Mouse (Mus musculus) CH12.LX (cell line): ENCODE measurements at regions not wholly inside any gene's neighbourhood (a gene's known extent, or its start where the extent isn't known, plus 50 kb on each side); places are given as distances from the start of the nearest gene placed in this dataset.

Experiments used
- DNase-seq: peaks from one replicate; pipeline ENCODE4 v3.0.0-alpha.2; 2013; ENCODE audit errors: extremely low read depth
- H3K27ac ChIP-seq: 2 replicates; pipeline ENCODE4 v1.5.1; 2012; ENCODE audit warnings: low read depth, mild to moderate bottlenecking, control low read depth, moderate library complexity; ENCODE audit not compliant: insufficient read depth
- H3K27me3 ChIP-seq: replicated peaks from 2 replicates; pipeline ENCODE3; 2012; ENCODE audit warnings: inconsistent platforms
- H3K36me3 ChIP-seq, 2 experiments: replicated peaks in 1 of 2; 2 replicates each; pipeline versions ENCODE3 to v1.6.1; 2012; ENCODE audit warnings: inconsistent platforms in 1 of 2, low read length in 1 of 2, mild to moderate bottlenecking in 1 of 2, mixed read lengths in 1 of 2, moderate library complexity in 1 of 2; ENCODE audit not compliant: control insufficient read depth in 1 of 2, insufficient read depth in 1 of 2
- H3K4me1 ChIP-seq, 2 experiments: 2 replicates each; pipeline ENCODE4 v1.6.1; 2012; ENCODE audit warnings: inconsistent platforms in 1 of 2, moderate library complexity in 1 of 2; ENCODE audit not compliant: insufficient read depth in 2 of 2, control insufficient read depth in 1 of 2
- H3K4me2 ChIP-seq: 2 replicates; pipeline ENCODE4 v1.6.1; 2012; ENCODE audit warnings: low read depth, mild to moderate bottlenecking, control low read depth; ENCODE audit not compliant: poor library complexity, insufficient read depth, severe bottlenecking
- H3K4me3 ChIP-seq, 3 experiments: fragments of 150-350 bp in 1 of 3; sonication (generic) in 1 of 3; replicated peaks in 1 of 3; 2 replicates each; pipeline versions ENCODE3 to v1.5.1; 2011 to 2012; ENCODE audit warnings: low read depth in 2 of 3, low read length in 2 of 3, mild to moderate bottlenecking in 2 of 3, moderate library complexity in 2 of 3, control low read depth in 1 of 3, improper control_type of control experiment in 1 of 3, inconsistent platforms in 1 of 3, mixed read lengths in 1 of 3; ENCODE audit not compliant: poor library complexity in 1 of 3
- H3K79me2 ChIP-seq: replicated peaks from 2 replicates; pipeline ENCODE4 v1.6.1; 2012; ENCODE audit warnings: mild to moderate bottlenecking, moderate library complexity; ENCODE audit not compliant: control insufficient read depth, poor library complexity, insufficient read depth, severe bottlenecking; ENCODE audit errors: extremely low read depth
- H3K9ac ChIP-seq: 2 replicates; pipeline ENCODE4 v1.6.1; 2012; ENCODE audit warnings: low read depth, mild to moderate bottlenecking, control low read depth, moderate library complexity; ENCODE audit not compliant: insufficient read depth
- H3K9me3 ChIP-seq: replicated peaks from 2 replicates; pipeline ENCODE3; 2012; ENCODE audit warnings: low read length, inconsistent platforms, mixed read lengths
- CTCF ChIP-seq, 2 experiments: IDR thresholded peaks in 1 of 2; conservative IDR thresholded peaks in 1 of 2; 2 replicates each; pipeline ENCODE4 v1.5.1; 2011 to 2012; ENCODE audit warnings: low read depth in 2 of 2, low read length in 2 of 2, improper control_type of control experiment in 1 of 2, inconsistent platforms in 1 of 2, mild to moderate bottlenecking in 1 of 2, moderate library complexity in 1 of 2
- E2F4 ChIP-seq: IDR thresholded peaks from 2 replicates; pipeline ENCODE4 v1.6.1; 2011; ENCODE audit warnings: low read depth, low read length, improper control_type of control experiment; ENCODE audit not compliant: insufficient replicate concordance
- HCFC1 ChIP-seq: IDR thresholded peaks from 2 replicates; pipeline ENCODE4 v1.6.1; 2012; ENCODE audit warnings: low read depth, mild to moderate bottlenecking, inconsistent platforms, low read length, improper control_type of control experiment
- JUN ChIP-seq: IDR thresholded peaks from 2 replicates; pipeline ENCODE4 v1.6.1; 2011; ENCODE audit warnings: low read depth, mild to moderate bottlenecking, low read length, improper control_type of control experiment, moderate library complexity; ENCODE audit not compliant: insufficient read depth
- JUND ChIP-seq: conservative IDR thresholded peaks from 2 replicates; pipeline ENCODE4 v1.6.1; 2011; ENCODE audit warnings: low read depth, low read length, improper control_type of control experiment
- MAFK ChIP-seq: IDR thresholded peaks from 2 replicates; pipeline ENCODE4 v1.6.1; 2011; ENCODE audit warnings: low read length, improper control_type of control experiment; ENCODE audit not compliant: insufficient replicate concordance
- MEF2A ChIP-seq: IDR thresholded peaks from 2 replicates; pipeline ENCODE4 v1.6.1; 2014; ENCODE audit warnings: low read depth, mild to moderate bottlenecking, inconsistent platforms, low read length, improper control_type of control experiment, borderline replicate concordance
- POLR2A ChIP-seq: IDR thresholded peaks from 2 replicates; pipeline ENCODE4 v1.6.1; 2011; ENCODE audit warnings: low read depth, mild to moderate bottlenecking, improper control_type of control experiment, low read length
- POLR2AphosphoS2 ChIP-seq: IDR thresholded peaks from 2 replicates; pipeline ENCODE4 v1.6.1; 2011; ENCODE audit warnings: low read depth, low read length, improper control_type of control experiment
- RCOR1 ChIP-seq: conservative IDR thresholded peaks from 2 replicates; pipeline ENCODE4 v1.6.1; 2012; ENCODE audit warnings: low read depth, mild to moderate bottlenecking, inconsistent platforms, low read length, improper control_type of control experiment
- SMC3 ChIP-seq: IDR thresholded peaks from 2 replicates; pipeline ENCODE4 v1.6.1; 2011; ENCODE audit warnings: low read depth, low read length, improper control_type of control experiment
- TCF12 ChIP-seq: IDR thresholded peaks from 2 replicates; pipeline ENCODE4 v1.6.1; 2014; ENCODE audit warnings: low read depth, mild to moderate bottlenecking, inconsistent platforms, low read length, improper control_type of control experiment
- UBTF ChIP-seq: IDR thresholded peaks from 2 replicates; pipeline ENCODE4 v1.6.1; 2012; ENCODE audit warnings: low read depth, mild to moderate bottlenecking, inconsistent platforms, low read length, improper control_type of control experiment, moderate library complexity
- USF2 ChIP-seq: conservative IDR thresholded peaks from 2 replicates; pipeline ENCODE4 v1.6.1; 2011; ENCODE audit warnings: low read depth, low read length, improper control_type of control experiment
- ZMIZ1 ChIP-seq: IDR thresholded peaks from 2 replicates; pipeline ENCODE4 v1.6.1; 2012; ENCODE audit warnings: low read depth, mild to moderate bottlenecking, inconsistent platforms, low read length, improper control_type of control experiment
- dilution Hi-C: fragments of 300-500 bp; cut with MboI; formaldehyde crosslinking; loops from 2 replicates; pipeline ENCODE4 v1.14.3; 2020; ENCODE audit warnings: low sequenced_read_pairs; ENCODE audit not compliant: extremely low pct_unique_long_range_greater_than_20kb, extremely low pct_ligation_motif_present
- in situ Hi-C: fragments of 300-500 bp; cut with MboI; formaldehyde crosslinking; loops from 3 replicates; pipeline ENCODE4 v1.14.3; 2019; ENCODE audit warnings: low sequenced_read_pairs, low pct_ligation_motif_present, low pct_unique_long_range_greater_than_20kb, mixed read lengths

- Histone ChIP-seq H3K9me3 (peaks cover 25% of the 10 kb centered on the region), H3K9ac (no peak overlapping the region), H3K27ac (no peak overlapping the region), H3K79me2 (no peaks in the 10 kb centered on the region), H3K4me1 (no peaks in the 10 kb centered on the region), H3K36me3 (no peaks in the 10 kb centered on the region), H3K4me2 (no peak overlapping the region), H3K27me3 (no peaks in the 10 kb centered on the region), H3K4me3 (no peak overlapping the region)
- DNase-seq = no peak
- TF ChIP-seq ZMIZ1 = no peak
- in situ Hi-C loops (loop anchor here (25.0 kb wide), 1 partner anchor 478 kb away; no protein-coding TSS in a partner anchor), dilution Hi-C loops (no loop called here)
Measured at GRCm38 (mm10) chr15:93733731-93734510, 138.2 kb upstream of the Prickle1 start.

- Histone ChIP-seq H3K9ac (no peak overlapping the region), H3K36me3 (no peaks in the 10 kb centered on the region), H3K27ac (no peak overlapping the region), H3K4me2 (no peak overlapping the region), H3K4me1 (no peaks in the 10 kb centered on the region), H3K79me2 (no peaks in the 10 kb centered on the region), H3K27me3 (no peaks in the 10 kb centered on the region), H3K4me3 (no peak overlapping the region), H3K9me3 (peaks cover 25% of the 10 kb centered on the region)
- TF ChIP-seq POLR2A (no peak), CTCF (conservative IDR thresholded peaks at IDR 0.05 in 1 of 2, IDR thresholded peaks at IDR 0.05 in 1 of 2; ENCODE audit: low read depth in 2 of 2, low read length in 2 of 2) (no peak), SMC3 (no peak), JUN (no peak), USF2 (no peak), TCF12 (no peak), RCOR1 (no peak), JUND (no peak), MAFK (no peak), MEF2A (no peak), UBTF (no peak), POLR2AphosphoS2 (no peak), HCFC1 (no peak), E2F4 (no peak)
- dilution Hi-C loops = no loop called here
- DNase-seq = no peak
- in situ Hi-C loops = loop anchor here (25.0 kb wide), 1 partner anchor 479 kb away; no protein-coding TSS in a partner anchor
Measured at GRCm38 (mm10) chr15:93732825-93733224, 137.1 kb upstream of the Prickle1 start.
